Mouse (Mus musculus) olfactory bulb, adult 2 months (tissue): ENCODE data around the gene Prkar2b.

Experiments
- CTCF ChIP-seq: fragments of 200-500 bp; IDR thresholded peaks from 2 replicates; pipeline ENCODE4 v1.5.1; 2012; ENCODE audit warnings: low read depth, mild to moderate bottlenecking, low read length, moderate library complexity; ENCODE audit not compliant: insufficient read depth
- POLR2A ChIP-seq: fragments of 200-500 bp; IDR thresholded peaks from 2 replicates; pipeline ENCODE4 v1.6.1; 2012; ENCODE audit warnings: mild to moderate bottlenecking, low read depth, low read length, moderate library complexity; ENCODE audit not compliant: insufficient read depth

DNA sequence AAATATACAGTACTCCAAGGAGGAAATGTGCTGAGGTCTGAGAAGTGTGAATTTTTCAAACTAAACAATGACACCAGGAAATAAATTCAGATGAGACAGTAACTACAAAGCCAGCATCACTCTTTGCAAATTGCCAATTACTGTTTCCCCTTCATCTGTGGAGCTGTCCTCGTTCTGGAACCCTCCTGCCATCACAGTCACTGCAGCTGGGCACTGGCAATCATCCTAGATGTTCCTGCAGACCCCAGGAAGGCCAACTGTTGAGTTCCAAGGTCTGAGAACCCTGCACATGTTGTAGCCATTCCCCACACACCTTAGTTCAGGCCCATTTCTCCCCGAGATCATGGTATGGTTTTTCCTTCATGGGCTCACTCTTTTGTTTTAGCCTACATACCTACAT, 76.9 kb downstream of the Prkar2b start:
- no peak for TF ChIP-seq CTCF
- TF ChIP-seq POLR2A, result no peak
